Mouse (Mus musculus) midbrain, embryonic 10.5 days (tissue): ENCODE results near the gene Uchl1. TPM values are rescaled to one million over a fixed set of nuclear protein-coding genes. Genes with fewer than 3 reads are reported as not detected.

Experiments used
- DNase-seq: peaks from one replicate; pipeline ENCODE4 v3.0.0-alpha.2; 2017; ENCODE audit warnings: low spot score
- H3K27ac ChIP-seq: fragments of 300-500 bp; sonication (generic); replicated peaks from 2 replicates; pipeline ENCODE4 v1.5.1; 2016; ENCODE audit warnings: mild to moderate bottlenecking
- H3K27me3 ChIP-seq: fragments of 300-500 bp; sonication (generic); 2 replicates; pipeline ENCODE4 v1.6.1; 2016; ENCODE audit warnings: low read depth, mild to moderate bottlenecking; ENCODE audit not compliant: poor library complexity, severe bottlenecking
- H3K36me3 ChIP-seq: fragments of 300-500 bp; sonication (generic); 2 replicates; pipeline ENCODE4 v1.6.1; 2016; ENCODE audit warnings: mild to moderate bottlenecking, moderate library complexity
- H3K4me1 ChIP-seq: fragments of 300-500 bp; sonication (generic); 2 replicates; pipeline ENCODE4 v1.6.1; 2016
- H3K4me3 ChIP-seq: fragments of 300-500 bp; sonication (generic); 2 replicates; pipeline ENCODE4 v1.5.1; 2016; ENCODE audit warnings: mild to moderate bottlenecking, moderate library complexity
- H3K9me3 ChIP-seq: fragments of 300-500 bp; sonication (generic); replicated peaks from 2 replicates; pipeline ENCODE4 v1.6.1; 2016; ENCODE audit warnings: mild to moderate bottlenecking
- WGBS: fragments of 180-500 bp; shearing (Covaris S2); methylation state at CpG from one replicate; pipeline ENCODE4 v1.1.7; 2016; 5-methylcytosine and 5-hydroxymethylcytosine counted together
- polyA plus RNA-seq: library from polyadenylated mRNA; unstranded; fragments of >200 nt; fragmentation: Nextera tagmentation; extraction: Ambion mirVana; gene quantifications from 2 replicates; pipeline ENCODE4 v1.2.1, GENCODE M21; 2016

Uchl1 gene
- polyA plus RNA-seq, 1 experiment from 2014 or later, result 265 TPM

- Histone ChIP-seq H3K27me3 (no peaks in the 10 kb centered on the region), H3K4me1 (peaks cover 14% of the 10 kb centered on the region), H3K4me3 (no peak overlapping the region), H3K36me3 (peaks cover 92% of the 10 kb centered on the region), H3K27ac (no peak overlapping the region), H3K9me3 (no peaks in the 10 kb centered on the region)
- 90% methylated on average over 13 of the region's 13 CpGs for WGBS
- no peak for DNase-seq
Observed at GRCm38 (mm10) chr5:66686863-66687262, 11.0 kb downstream of the Uchl1 start.

GRCm38 (mm10) chr5:66687737-66688136 lies 11.8 kb downstream of the Uchl1 start:
- H3K9me3 ChIP-seq, result no peaks in the 10 kb centered on the region
- H3K27me3 ChIP-seq, result no peaks in the 10 kb centered on the region
- peaks cover 14% of the 10 kb centered on the region for H3K4me1 ChIP-seq
- WGBS, result 86% methylated on average over 9 of the region's 9 CpGs
- H3K27ac ChIP-seq, result no peak overlapping the region
- DNase-seq, result no peak
- H3K36me3 ChIP-seq, result peaks cover 83% of the 10 kb centered on the region
- no peak overlapping the region for H3K4me3 ChIP-seq

GRCm38 (mm10) chr5:66688286-66688685 lies 12.4 kb downstream of the Uchl1 start:
- Histone ChIP-seq H3K9me3 (no peaks in the 10 kb centered on the region), H3K27me3 (no peaks in the 10 kb centered on the region), H3K4me1 (peaks cover 14% of the 10 kb centered on the region), H3K36me3 (peaks cover 77% of the 10 kb centered on the region), H3K27ac (no peak overlapping the region), H3K4me3 (no peak overlapping the region)
- 93% methylated on average over 5 of the region's 5 CpGs for WGBS
- DNase-seq, result no peak

- Histone ChIP-seq H3K27ac (no peak overlapping the region), H3K9me3 (no peaks in the 10 kb centered on the region), H3K36me3 (peaks cover 62% of the 10 kb centered on the region), H3K4me1 (peaks cover 2% of the 10 kb centered on the region), H3K27me3 (no peaks in the 10 kb centered on the region), H3K4me3 (no peak overlapping the region)
- DNase-seq, result no peak
- 92% methylated on average over 9 of the region's 9 CpGs for WGBS
Observed at GRCm38 (mm10) chr5:66689796-66690195, 13.9 kb downstream of the Uchl1 start.

- H3K9me3 ChIP-seq, result no peaks in the 10 kb centered on the region
- no peak overlapping the region for H3K4me3 ChIP-seq
- peaks cover 28% of the 10 kb centered on the region for H3K36me3 ChIP-seq
- no peak for DNase-seq
- no peaks in the 10 kb centered on the region for H3K4me1 ChIP-seq
- no peak overlapping the region for H3K27ac ChIP-seq
- peaks cover 6% of the 10 kb centered on the region; the same call in 1 of the 2 replicates for H3K27me3 ChIP-seq
- WGBS, result 89% methylated on average over 4 of the region's 4 CpGs
Observed at GRCm38 (mm10) chr5:66693231-66693630, 17.3 kb downstream of the Uchl1 start.

- Histone ChIP-seq H3K36me3 (no peaks in the 10 kb centered on the region), H3K9me3 (no peaks in the 10 kb centered on the region), H3K4me1 (peaks cover 4% of the 10 kb centered on the region; the same call in 1 of the 2 replicates), H3K27ac (no peak overlapping the region), H3K4me3 (no peak overlapping the region), H3K27me3 (peaks cover 6% of the 10 kb centered on the region; the same call in 1 of the 2 replicates)
- DNase-seq, result peak; percentile 35
Observed at GRCm38 (mm10) chr5:66697119-66697518, 21.2 kb downstream of the Uchl1 start.

- Histone ChIP-seq H3K4me3 (no peak overlapping the region), H3K36me3 (no peaks in the 10 kb centered on the region), H3K9me3 (no peaks in the 10 kb centered on the region), H3K27ac (peak overlapping the region; percentile 33; the same call in 1 of the 2 replicates), H3K4me1 (peaks cover 7% of the 10 kb centered on the region; the same call in 1 of the 2 replicates), H3K27me3 (peaks cover 6% of the 10 kb centered on the region; the same call in 1 of the 2 replicates)
- WGBS, result 53% methylated on average over 6 of the region's 6 CpGs
- DNase-seq, result no peak
Observed at GRCm38 (mm10) chr5:66699911-66700310, 24.0 kb downstream of the Uchl1 start.

- H3K9me3 ChIP-seq, result no peaks in the 10 kb centered on the region
- 94% methylated on average over 4 of the region's 4 CpGs for whole genome bisulfite sequencing
- no peak overlapping the region for H3K27ac ChIP-seq
- H3K4me3 ChIP-seq, result no peak overlapping the region
- H3K4me1 ChIP-seq, result peaks cover 7% of the 10 kb centered on the region; the same call in 1 of the 2 replicates
- no peak for DNase-seq
- H3K27me3 ChIP-seq, result no peaks in the 10 kb centered on the region
- H3K36me3 ChIP-seq, result no peaks in the 10 kb centered on the region
Observed at GRCm38 (mm10) chr5:66701951-66702350, 26.1 kb downstream of the Uchl1 start.

- Histone ChIP-seq H3K36me3 (no peaks in the 10 kb centered on the region), H3K4me1 (peaks cover 16% of the 10 kb centered on the region; the same call in 1 of the 2 replicates), H3K27me3 (no peaks in the 10 kb centered on the region), H3K4me3 (no peak overlapping the region), H3K9me3 (no peaks in the 10 kb centered on the region), H3K27ac (peak overlapping the region; percentile 55; the same call in 1 of the 2 replicates)
- 57% methylated on average over 10 of the region's 10 CpGs for WGBS
- DNase-seq, result no peak
Observed at GRCm38 (mm10) chr5:66703317-66704004, 27.6 kb downstream of the Uchl1 start.

- Histone ChIP-seq H3K27me3 (peaks cover 3% of the 10 kb centered on the region; the same call in 1 of the 2 replicates), H3K27ac (no peak overlapping the region), H3K4me1 (peaks cover 16% of the 10 kb centered on the region), H3K9me3 (no peaks in the 10 kb centered on the region), H3K36me3 (no peaks in the 10 kb centered on the region), H3K4me3 (no peak overlapping the region)
- WGBS, result 82% methylated on average over 5 of the region's 5 CpGs
- no peak for DNase-seq
Observed at GRCm38 (mm10) chr5:66707859-66708258, 32.0 kb downstream of the Uchl1 start.

- peaks cover 22% of the 10 kb centered on the region for H3K4me1 ChIP-seq
- H3K27ac ChIP-seq, result no peak overlapping the region
- H3K9me3 ChIP-seq, result no peaks in the 10 kb centered on the region
- H3K27me3 ChIP-seq, result peaks cover 20% of the 10 kb centered on the region; the same call in 1 of the 2 replicates
- DNase-seq, result no peak
- 23% methylated on average over 4 of the region's 4 CpGs for WGBS
- no peak overlapping the region for H3K4me3 ChIP-seq
- no peaks in the 10 kb centered on the region for H3K36me3 ChIP-seq
Observed at GRCm38 (mm10) chr5:66710445-66711019, 34.6 kb downstream of the Uchl1 start.

- 71% methylated on average over 6 of the region's 6 CpGs for WGBS
- no peak for DNase-seq
- no peaks in the 10 kb centered on the region for H3K36me3 ChIP-seq
- H3K4me1 ChIP-seq, result peaks cover 23% of the 10 kb centered on the region
- no peaks in the 10 kb centered on the region for H3K9me3 ChIP-seq
- H3K27me3 ChIP-seq, result peaks cover 37% of the 10 kb centered on the region
- no peak overlapping the region for H3K4me3 ChIP-seq
- peak overlapping the region; percentile 52 for H3K27ac ChIP-seq
Observed at GRCm38 (mm10) chr5:66712801-66713200, 36.9 kb downstream of the Uchl1 start.

GRCm38 (mm10) chr5:66715498-66715931 lies 39.6 kb downstream of the Uchl1 start:
- H3K9me3 ChIP-seq, result no peaks in the 10 kb centered on the region
- peaks cover 35% of the 10 kb centered on the region for H3K4me1 ChIP-seq
- H3K27ac ChIP-seq, result no peak overlapping the region
- no peaks in the 10 kb centered on the region for H3K36me3 ChIP-seq
- H3K27me3 ChIP-seq, result peaks cover 50% of the 10 kb centered on the region
- DNase-seq, result no peak
- 48% methylated on average over 4 of the region's 4 CpGs for WGBS
- no peak overlapping the region for H3K4me3 ChIP-seq
